Mouse (Mus musculus) frontal cortex, postnatal 14 days (tissue): ENCODE measurements at regions not wholly inside any gene's neighbourhood (a gene's known extent, or its start where the extent isn't known, plus 50 kb on each side); places are given as distances from the start of the nearest gene placed in this dataset.
A peak's percentile ranks its signal among the peaks of the same experiment; 100 is the strongest.

Experiments used
- DNase-seq, 2 experiments: peaks; one replicate each; pipeline ENCODE4 v3.0.0; 2022; ENCODE audit warnings: low spot score in 2 of 2

DNA sequence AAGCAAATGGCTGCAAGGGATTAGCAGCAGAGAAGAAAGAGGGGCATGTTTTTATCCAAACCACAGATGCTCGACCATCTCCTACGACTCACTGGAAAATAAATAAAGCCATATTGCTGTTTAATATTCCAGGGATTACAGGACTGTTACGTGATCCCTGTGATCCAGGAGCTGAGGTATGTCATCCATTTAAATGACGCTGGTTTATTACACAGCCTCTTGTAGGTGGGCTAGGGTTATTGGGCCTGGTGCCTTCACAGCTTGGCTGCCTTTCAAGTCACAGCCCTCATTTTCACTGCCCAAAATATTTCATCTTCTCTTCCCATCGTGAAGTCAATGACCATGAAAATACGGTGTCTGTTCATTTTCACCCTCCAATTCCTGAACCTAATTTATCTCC lies 276.1 kb upstream of the Epha4 start:
- no peak for DNase-seq

GRCm38 (mm10) chr1:77754326-77754725 lies 239.4 kb upstream of the Epha4 start:
- DNase-seq = no peak

- DNase-seq = no peak
These were observed 233.9 kb upstream of the Epha4 start for GRCm38 (mm10) chr1:77748483-77749465.

GRCm38 (mm10) chr1:77732099-77732498 lies 217.2 kb upstream of the Epha4 start:
- DNase-seq = no peak

DNA sequence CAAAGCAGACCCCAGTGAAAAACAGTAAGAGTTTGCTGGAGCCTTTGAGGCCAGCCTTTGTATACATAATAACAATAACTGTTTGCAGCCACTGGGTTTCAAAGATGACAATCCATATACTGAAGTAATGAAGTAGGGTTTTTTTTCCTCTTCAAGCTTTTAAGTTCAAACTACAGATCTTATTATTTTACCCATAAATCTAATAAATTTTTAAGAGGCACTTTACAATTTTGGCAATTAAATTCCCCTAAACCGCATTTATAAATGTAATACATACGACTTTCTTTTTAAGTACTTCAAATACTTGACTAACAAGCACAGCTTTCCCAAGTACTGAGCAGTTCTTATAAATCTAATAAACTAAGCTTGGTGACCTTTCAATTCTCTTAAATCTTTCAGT lies 212.7 kb upstream of the Epha4 start:
- DNase-seq = no peak

GRCm38 (mm10) chr1:77723246-77723645 lies 208.4 kb upstream of the Epha4 start:
- DNase-seq = no peak

DNA sequence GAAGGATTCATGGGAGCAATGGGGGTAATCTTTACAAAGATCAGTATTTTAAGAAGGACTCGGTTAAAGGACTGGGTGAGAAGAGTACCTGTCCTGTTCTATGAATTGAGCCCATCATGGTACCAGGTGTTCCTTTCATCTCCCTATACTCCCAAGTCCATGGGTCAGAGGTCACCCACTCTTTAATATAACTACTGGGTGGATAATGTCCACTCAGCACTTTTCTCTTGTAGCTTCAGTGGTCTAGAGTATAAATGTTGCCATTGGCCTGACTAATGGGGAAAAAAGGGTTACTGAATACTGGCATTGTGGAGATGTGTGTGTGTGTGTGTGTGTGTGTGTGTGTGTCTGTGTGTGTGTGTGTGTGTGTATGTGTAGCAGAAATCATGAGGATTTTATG lies 206.0 kb upstream of the Epha4 start:
- DNase-seq = no peak

- DNase-seq = no peak
These were observed 198.1 kb upstream of the Epha4 start for GRCm38 (mm10) chr1:77713001-77713400.

DNA sequence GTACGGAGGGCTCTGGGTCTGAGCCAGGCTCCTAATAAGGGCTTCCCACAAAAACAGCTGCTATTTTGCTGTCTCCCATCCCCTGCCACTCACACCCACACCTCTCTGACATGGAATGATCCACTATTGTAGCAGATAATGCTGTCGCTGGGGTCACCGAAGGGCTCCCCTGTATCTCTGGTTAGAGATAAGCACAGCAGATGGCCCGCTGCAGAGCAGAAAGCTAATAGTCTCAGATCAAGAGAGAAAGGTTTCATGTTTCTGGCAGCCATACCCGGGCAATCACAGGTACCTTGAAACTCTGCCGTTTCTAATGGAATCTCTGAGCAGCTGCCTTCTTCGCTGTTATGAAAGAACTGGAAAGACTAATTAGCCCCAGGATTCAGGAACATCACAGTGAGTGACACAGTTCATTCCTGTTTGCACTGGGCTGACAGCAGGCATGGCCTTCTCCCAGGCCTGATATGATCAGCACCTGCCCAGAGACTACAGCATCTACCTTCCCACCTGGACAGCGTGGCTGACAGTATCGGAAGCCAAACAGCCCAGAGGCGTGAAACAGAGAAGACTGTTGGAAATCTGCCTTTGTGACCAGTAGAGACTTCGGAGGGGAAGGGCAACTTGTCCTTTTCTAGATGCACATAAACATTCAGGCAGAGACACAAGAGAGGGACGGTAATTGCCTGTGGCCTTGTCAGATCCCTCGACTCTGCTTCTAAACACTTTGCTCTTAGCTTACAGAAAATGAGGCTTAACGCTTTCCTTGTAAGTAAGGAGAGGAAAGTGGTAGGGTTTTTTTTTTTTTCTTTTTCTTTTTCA lies 193.5 kb upstream of the Epha4 start:
- no peak for DNase-seq

GRCm38 (mm10) chr1:77695228-77696018 lies 180.5 kb upstream of the Epha4 start:
- no peak for DNase-seq

DNA sequence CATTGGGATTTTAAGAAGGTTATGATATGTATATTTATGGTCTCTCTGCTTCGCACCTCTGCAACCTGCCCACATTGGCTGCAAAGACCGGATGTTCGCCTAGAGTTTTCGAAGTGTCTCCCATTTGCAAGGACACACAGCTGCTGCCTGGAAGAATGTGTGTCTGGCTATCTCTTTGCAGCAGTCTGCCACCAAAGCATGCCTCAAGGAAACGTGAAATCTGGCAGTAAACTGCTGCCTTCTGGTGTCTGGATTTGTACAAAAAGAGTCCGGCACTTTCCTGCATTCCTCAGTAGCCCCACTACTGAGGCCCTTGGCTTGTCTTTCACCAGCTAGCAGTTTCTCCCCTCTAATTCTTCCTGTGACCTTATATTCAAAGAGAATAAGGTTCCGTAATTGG lies 148.5 kb upstream of the Epha4 start:
- peak; percentile 5 to 8 for DNase-seq

- no peak for DNase-seq
These were observed 145.5 kb upstream of the Epha4 start for GRCm38 (mm10) chr1:77660436-77660835.

DNA sequence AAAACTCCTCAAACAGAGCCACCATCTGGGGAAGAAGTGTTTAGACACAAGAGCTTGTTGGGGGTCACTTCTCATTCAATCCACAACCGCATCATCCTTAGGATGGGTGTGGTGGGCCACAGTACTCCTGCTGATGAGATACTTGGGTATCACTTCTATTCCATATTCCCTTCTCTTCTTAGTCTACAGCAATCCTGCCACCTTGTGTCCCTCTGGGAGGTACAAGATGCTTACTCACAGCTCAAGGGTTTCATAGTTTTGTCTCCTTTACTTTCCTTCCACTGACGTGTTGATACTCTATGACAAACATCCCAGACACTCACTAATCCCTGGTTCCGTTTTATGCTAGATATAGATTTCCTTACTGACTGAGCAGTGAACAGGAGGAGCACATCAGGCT lies 122.1 kb upstream of the Epha4 start:
- no peak for DNase-seq

DNA sequence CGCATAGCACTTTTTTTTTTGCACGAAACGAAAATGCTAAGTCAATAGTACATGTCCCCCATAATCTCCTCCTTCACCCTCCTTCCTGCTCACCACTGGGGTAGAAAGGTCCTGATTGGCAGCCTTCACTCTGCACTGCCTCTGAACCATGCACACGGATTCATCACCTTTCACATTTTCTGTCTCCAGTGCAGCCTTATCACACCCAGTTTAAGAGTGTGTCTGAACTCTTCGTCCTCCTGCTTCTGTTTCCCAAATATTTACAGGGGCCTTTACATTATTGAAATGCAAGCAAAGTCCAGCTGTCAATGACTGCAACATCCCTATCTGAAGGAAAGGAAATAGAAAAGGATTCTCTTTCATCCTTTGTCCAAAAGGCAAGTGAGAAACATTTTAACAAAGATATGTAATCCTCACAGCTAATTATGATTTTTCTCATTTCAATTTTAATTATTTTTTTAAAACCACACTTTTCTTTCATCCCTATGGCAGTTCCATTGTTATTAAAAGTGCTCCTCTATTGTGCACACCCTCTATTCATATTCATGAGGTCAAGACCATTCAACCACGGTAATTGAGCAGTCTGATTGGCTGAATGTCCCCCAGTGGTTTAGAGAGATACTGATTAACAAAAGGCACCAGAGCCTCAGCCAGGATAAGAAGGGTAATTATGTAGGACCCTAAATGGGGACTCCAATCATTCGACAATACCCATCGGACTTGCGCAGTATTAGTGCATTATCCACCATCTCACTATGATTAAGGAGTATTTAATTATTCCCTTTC lies 114.8 kb upstream of the Epha4 start:
- DNase-seq = no peak

DNA sequence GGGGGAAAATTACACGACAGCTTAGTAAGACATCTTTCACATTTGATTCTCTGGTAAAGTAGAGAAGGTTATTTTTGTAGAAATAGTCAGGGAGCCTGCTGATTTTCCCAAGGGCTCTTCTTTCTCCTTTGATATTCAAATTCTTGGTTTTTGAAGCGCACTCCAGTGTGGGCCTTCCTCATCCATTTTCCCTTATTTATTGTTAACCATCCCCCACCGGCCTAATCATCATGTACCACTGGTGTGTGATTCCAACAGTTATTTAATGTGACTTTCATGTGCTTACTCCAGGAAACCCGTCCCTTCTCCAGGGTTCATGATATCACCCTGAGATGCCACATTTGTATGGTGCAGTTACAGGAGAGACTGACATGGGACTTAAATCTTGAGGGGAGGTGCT lies 114.0 kb upstream of the Epha4 start:
- DNase-seq = no peak

DNA sequence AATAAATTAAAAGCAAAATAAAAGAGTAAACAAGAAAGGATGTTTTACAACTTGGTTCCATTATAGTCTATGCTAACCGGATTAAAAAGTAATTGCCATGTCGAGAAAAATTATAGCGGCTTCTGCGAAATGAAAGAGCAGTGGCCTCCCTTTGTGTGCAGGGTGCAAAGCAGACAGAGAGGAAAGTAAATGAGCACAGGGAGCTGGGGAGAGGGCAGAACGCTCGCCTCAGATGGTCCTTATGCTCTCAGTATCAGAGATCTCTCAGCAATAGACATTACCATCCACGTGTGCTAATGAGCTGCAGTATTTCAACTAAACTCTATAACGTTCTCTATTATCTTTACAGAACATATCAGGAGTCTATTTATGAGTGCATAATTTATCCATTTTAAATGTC lies 102.6 kb upstream of the Epha4 start:
- no peak for DNase-seq

- DNase-seq = no peak
These were observed 85.6 kb upstream of the Epha4 start for GRCm38 (mm10) chr1:77600509-77600908.

- DNase-seq = no peak
These were observed 77.8 kb upstream of the Epha4 start for GRCm38 (mm10) chr1:77592649-77593048.

- DNase-seq = no peak
These were observed 77.4 kb upstream of the Epha4 start for GRCm38 (mm10) chr1:77592248-77592647.

DNA sequence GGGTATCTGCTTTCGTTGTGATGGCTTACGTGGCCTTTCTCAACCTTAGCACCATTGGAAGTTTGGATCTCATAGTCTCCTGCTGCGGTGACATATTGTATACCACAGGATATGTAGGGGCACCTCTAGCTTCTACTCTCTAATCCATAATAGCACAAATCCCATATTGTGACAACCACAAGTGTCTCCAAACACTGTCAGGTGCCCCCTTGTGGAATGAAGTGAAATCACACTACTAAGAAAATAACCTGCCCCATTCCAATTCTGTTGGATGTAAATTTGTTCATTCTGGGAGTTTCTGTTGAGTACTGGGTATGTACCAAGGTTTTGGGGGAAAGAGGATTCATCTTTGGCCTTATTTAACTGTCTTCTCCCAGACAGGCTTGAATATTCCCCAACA lies 74.5 kb upstream of the Epha4 start:
- DNase-seq = no peak

GRCm38 (mm10) chr1:77585520-77585919 lies 70.6 kb upstream of the Epha4 start:
- no peak for DNase-seq
